Mouse (Mus musculus): Measurements from ENCODE around the gene Cbl. TPM values are rescaled to one million over a fixed set of nuclear protein-coding genes. Genes with fewer than 3 reads are reported as not detected.
"Not testable (repeated sequence)": the region's sequence is repeated elsewhere in the genome, so short reads cannot be mapped to it uniquely, and the experiment has no call there.

Gene Cbl
- total and polyA plus RNA-seq, 3 experiments: 20.3 to 137 (median 25.5) TPM

DNA sequence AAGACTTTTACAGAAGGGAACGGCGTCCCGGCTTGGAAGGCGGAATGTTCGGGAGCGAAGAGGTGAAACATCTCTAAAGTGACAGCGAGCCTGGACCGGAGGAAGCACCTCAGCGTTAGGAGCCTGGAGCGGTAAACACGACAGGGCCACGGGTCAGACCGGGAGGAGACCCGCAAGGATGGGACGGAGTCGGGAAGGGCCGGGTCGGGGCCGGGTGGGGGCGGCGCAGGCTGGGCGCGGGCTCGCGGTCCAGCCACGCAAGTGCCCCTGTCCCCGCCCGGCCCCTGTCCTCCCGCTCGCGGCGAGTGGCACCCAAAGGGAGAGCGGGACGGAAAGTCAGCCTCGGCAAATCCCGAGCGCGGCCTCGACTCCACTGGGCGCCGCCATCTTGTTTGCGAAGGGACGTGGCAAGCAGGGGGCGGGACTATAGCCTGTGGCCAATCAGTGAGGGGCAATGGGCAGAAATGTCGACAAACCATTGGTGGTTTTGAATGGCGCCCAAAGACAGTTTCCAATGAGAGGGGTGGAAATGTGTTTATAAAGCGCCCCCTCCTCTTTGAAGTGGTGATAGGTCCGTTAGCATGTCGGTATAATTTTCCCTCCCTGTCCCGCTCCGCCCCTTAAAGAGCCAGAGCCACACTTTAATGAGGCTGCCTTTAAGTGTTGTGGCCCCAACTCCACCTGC is 120.6 kb downstream of the Cbl start, which contains the start of the genes Gm49380 and Rnf26:
TSS of gene Gm49380 (minus strand) at position 396 of the 685 bp plus-strand sequence.
TSS of gene Rnf26 (minus strand) at position 413 of the 685 bp plus-strand sequence.
- TF ChIP-seq CTCF (IDR thresholded peaks at IDR 0.05; ENCODE audit: low read depth, low read length) (no peak), GATA1 (IDR thresholded peaks at IDR 0.05; ENCODE audit: borderline replicate concordance, low read length) (no peak), POLR2AphosphoS5 (IDR thresholded peaks at IDR 0.05; ENCODE audit: insufficient replicate concordance, low read depth, low read length) (no peak), GATA2 (IDR thresholded peaks at IDR 0.05; ENCODE audit: borderline replicate concordance, low read depth, low read length) (no peak), TAL1 (conservative IDR thresholded peaks at IDR 0.05; ENCODE audit: low read depth, low read length) (no peak)

DNA sequence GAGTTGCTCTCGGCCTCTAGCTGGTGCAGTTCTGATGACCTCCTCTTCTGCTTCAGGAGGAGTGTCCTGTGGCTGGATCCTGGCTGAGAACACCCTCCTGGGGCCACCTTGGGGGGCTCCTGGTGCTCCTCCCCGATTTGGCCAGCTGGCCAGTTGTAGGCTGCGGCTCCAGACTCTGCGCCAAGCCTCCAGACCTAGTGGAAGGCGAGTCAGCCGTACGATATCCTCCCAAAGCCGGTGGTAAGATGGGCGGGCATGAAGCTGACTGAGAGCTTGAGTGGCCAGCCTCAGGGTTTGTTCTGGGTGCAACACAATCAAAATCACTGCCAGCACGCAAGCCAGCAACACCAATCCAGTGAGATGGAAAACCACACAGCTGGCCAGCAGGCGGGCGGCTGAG is 121.9 kb downstream of the Cbl start:
- H3K4me1 ChIP-seq (ENCODE audit: insufficient read depth, low read depth, low read length): peaks cover 50% of the 10 kb centered on the region
- not testable (repeated sequence) for H3K9me3 ChIP-seq (replicated peaks); ATAC-seq (ENCODE audit: extremely low read depth, insufficient number of reproducible peaks, low FRiP score, poor library complexity, severe bottlenecking); H3K27me3 ChIP-seq (ENCODE audit: insufficient read depth, low read length); DNase-seq (ENCODE audit: low spot score)
- H3K36me3 ChIP-seq (replicated peaks): peaks cover 38% of the 10 kb centered on the region
- H3K4me3 ChIP-seq (ENCODE audit: low read depth, low read length): peak overlapping the region; percentile 83; the same call in 1 of the 2 replicates

More for the DNA sequence above, 120.6 kb downstream of the Cbl start, which contains the start of the genes Gm49380 and Rnf26:
- Histone ChIP-seq H3K4me3 (ENCODE audit: low read depth, low read length) (peak within 1 kb of the TSS; percentile 83), H3K9me3 (replicated peaks) (no peaks in the 10 kb centered on the region), H3K27me3 (ENCODE audit: insufficient read depth, low read length) (0 out of 2 replicates have a peak, but pooled peaks cover 6% of the 10 kb centered on the region), H3K36me3 (replicated peaks) (peaks cover 24% of the 10 kb centered on the region), H3K4me1 (ENCODE audit: insufficient read depth, low read depth, low read length) (peaks cover 36% of the 10 kb centered on the region)
- peak; percentile 98 for DNase-seq (ENCODE audit: low spot score)
- ATAC-seq (ENCODE audit: extremely low read depth, insufficient number of reproducible peaks, low FRiP score, poor library complexity, severe bottlenecking): peak; percentile 95

GRCm38 (mm10) chr9:44109360-44110095 is 124.3 kb downstream of the Cbl start:
- peak; percentile 76 for TF ChIP-seq CTCF (IDR thresholded peaks at IDR 0.05; ENCODE audit: low read depth, low read length)
- TF ChIP-seq GATA2 (IDR thresholded peaks at IDR 0.05; ENCODE audit: borderline replicate concordance, low read depth, low read length): no peak
- Histone ChIP-seq H3K36me3 (replicated peaks) (peaks cover 61% of the 10 kb centered on the region), H3K4me1 (ENCODE audit: insufficient read depth, low read depth, low read length) (peaks cover 53% of the 10 kb centered on the region), H3K9me3 (replicated peaks) (no peaks in the 10 kb centered on the region), H3K4me3 (ENCODE audit: low read depth, low read length) (no peak overlapping the region; the same call in 1 of the 2 replicates), H3K27me3 (ENCODE audit: insufficient read depth, low read length) (no peaks in the 10 kb centered on the region)
- ATAC-seq (ENCODE audit: extremely low read depth, insufficient number of reproducible peaks, low FRiP score, poor library complexity, severe bottlenecking): no peak
- peak; percentile 54 for DNase-seq (ENCODE audit: low spot score)

- no peak for DNase-seq (ENCODE audit: low spot score)
- Histone ChIP-seq H3K27me3 (ENCODE audit: insufficient read depth, low read length) (no peaks in the 10 kb centered on the region), H3K36me3 (replicated peaks) (peaks cover 72% of the 10 kb centered on the region), H3K4me3 (ENCODE audit: low read depth, low read length) (no peak overlapping the region), H3K9me3 (replicated peaks) (no peaks in the 10 kb centered on the region), H3K4me1 (ENCODE audit: insufficient read depth, low read depth, low read length) (peaks cover 47% of the 10 kb centered on the region)
- no peak for ATAC-seq (ENCODE audit: extremely low read depth, insufficient number of reproducible peaks, low FRiP score, poor library complexity, severe bottlenecking)
- TF ChIP-seq GATA2 (IDR thresholded peaks at IDR 0.05; ENCODE audit: borderline replicate concordance, low read depth, low read length) (no peak), TAL1 (conservative IDR thresholded peaks at IDR 0.05; ENCODE audit: low read depth, low read length) (no peak), GATA1 (IDR thresholded peaks at IDR 0.05; ENCODE audit: borderline replicate concordance, low read length) (no peak)
These were observed 125.4 kb downstream of the Cbl start for GRCm38 (mm10) chr9:44108269-44109055.

- Histone ChIP-seq H3K9me3 (replicated peaks) (no peaks in the 10 kb centered on the region), H3K27me3 (ENCODE audit: insufficient read depth, low read length) (no peaks in the 10 kb centered on the region), H3K4me3 (ENCODE audit: low read depth, low read length) (no peak overlapping the region), H3K36me3 (replicated peaks) (peaks cover 80% of the 10 kb centered on the region), H3K4me1 (ENCODE audit: insufficient read depth, low read depth, low read length) (peaks cover 47% of the 10 kb centered on the region)
- TF ChIP-seq CTCF (IDR thresholded peaks at IDR 0.05; ENCODE audit: low read depth, low read length) (peak; percentile 42; the same call in 1 of the 2 replicates), GATA2 (IDR thresholded peaks at IDR 0.05; ENCODE audit: borderline replicate concordance, low read depth, low read length) (no peak)
- ATAC-seq (ENCODE audit: extremely low read depth, insufficient number of reproducible peaks, low FRiP score, poor library complexity, severe bottlenecking): no peak
- no peak for DNase-seq (ENCODE audit: low spot score)
These were observed 126.2 kb downstream of the Cbl start for GRCm38 (mm10) chr9:44107557-44108179.

- H3K4me3 ChIP-seq (ENCODE audit: low read depth, low read length): no peak within 1 kb of the TSS
- peaks cover 47% of the 10 kb centered on the region for H3K4me1 ChIP-seq (ENCODE audit: insufficient read depth, low read depth, low read length)
- no peaks in the 10 kb centered on the region for H3K27me3 ChIP-seq (ENCODE audit: insufficient read depth, low read length)
- peaks cover 86% of the 10 kb centered on the region for H3K36me3 ChIP-seq (replicated peaks)
- no peaks in the 10 kb centered on the region for H3K9me3 ChIP-seq (replicated peaks)
- no peak for DNase-seq (ENCODE audit: low spot score)
- no peak for ATAC-seq (ENCODE audit: extremely low read depth, insufficient number of reproducible peaks, low FRiP score, poor library complexity, severe bottlenecking)
- TF ChIP-seq POLR2AphosphoS5 (IDR thresholded peaks at IDR 0.05; ENCODE audit: insufficient replicate concordance, low read depth, low read length) (no peak), TAL1 (conservative IDR thresholded peaks at IDR 0.05; ENCODE audit: low read depth, low read length) (no peak), CTCF (IDR thresholded peaks at IDR 0.05; ENCODE audit: low read depth, low read length) (no peak), GATA1 (IDR thresholded peaks at IDR 0.05; ENCODE audit: borderline replicate concordance, low read length) (no peak), GATA2 (IDR thresholded peaks at IDR 0.05; ENCODE audit: borderline replicate concordance, low read depth, low read length) (no peak)
These were observed 126.7 kb downstream of the Cbl start, which contains the start of gene C1qtnf5 for GRCm38 (mm10) chr9:44107110-44107509. Gene C1qtnf5 (plus strand): TSS chr9:44107245.
